Mouse (Mus musculus): Measurements from ENCODE around the gene Accsl. TPM values are rescaled to one million over a fixed set of nuclear protein-coding genes. Genes with fewer than 3 reads are reported as not detected.

Gene Accsl
- polyA plus RNA-seq, 1 experiment from 2014 or later, result 0.21 TPM

- H3K36me3 ChIP-seq, result no peaks in the 10 kb centered on the region
- H3K4me1 ChIP-seq (replicated peaks), result peaks cover 9% of the 10 kb centered on the region
- no peaks in the 10 kb centered on the region for H3K9me3 ChIP-seq (replicated peaks)
- H3K4me3 ChIP-seq (replicated peaks), result no peak overlapping the region
- H3K4me2 ChIP-seq, result no peak overlapping the region
- no peak overlapping the region for H3K9ac ChIP-seq
- ATAC-seq (ENCODE audit: low read depth) (no peak), DNase-seq (no peak)
- H3K27ac ChIP-seq, result no peak overlapping the region
- 18% methylated on average over 12 of the region's 12 CpGs for WGBS (ENCODE audit: insufficient replicate concordance)
- H3K27me3 ChIP-seq, result no peaks in the 10 kb centered on the region
Measured at GRCm38 (mm10) chr2:93873449-93874226, 4.7 kb upstream of the Accsl start.

- ATAC-seq (ENCODE audit: low read depth), result no peak
- no peak overlapping the region for H3K4me2 ChIP-seq
Measured at GRCm38 (mm10) chr2:93872257-93872656, 3.3 kb upstream of the Accsl start.

GRCm38 (mm10) chr2:93871411-93871925 lies 2.5 kb upstream of the Accsl start:
- no peak overlapping the region for H3K9ac ChIP-seq
- ATAC-seq (ENCODE audit: low read depth) (no peak), DNase-seq (no peak)
- no peak overlapping the region for H3K4me3 ChIP-seq (replicated peaks)
- peaks cover 9% of the 10 kb centered on the region for H3K4me1 ChIP-seq (replicated peaks)
- H3K9me3 ChIP-seq (replicated peaks), result no peaks in the 10 kb centered on the region
- H3K4me2 ChIP-seq, result no peak overlapping the region
- 69% methylated on average over 4 of the region's 4 CpGs for WGBS (ENCODE audit: insufficient replicate concordance)
- no peaks in the 10 kb centered on the region for H3K27me3 ChIP-seq
- no peaks in the 10 kb centered on the region for H3K36me3 ChIP-seq
- no peak overlapping the region for H3K27ac ChIP-seq

More at GRCm38 (mm10) chr2:93872257-93872656, 3.3 kb upstream of the Accsl start:
- H3K27me3 ChIP-seq, result no peaks in the 10 kb centered on the region
- H3K27ac ChIP-seq, result no peak overlapping the region
- no peak for DNase-seq
- no peak overlapping the region for H3K4me3 ChIP-seq (replicated peaks)
- 66% methylated on average over 7 of the region's 7 CpGs for WGBS (ENCODE audit: insufficient replicate concordance)
- no peaks in the 10 kb centered on the region for H3K36me3 ChIP-seq
- no peaks in the 10 kb centered on the region for H3K9me3 ChIP-seq (replicated peaks)
- H3K9ac ChIP-seq, result no peak overlapping the region
- peaks cover 9% of the 10 kb centered on the region for H3K4me1 ChIP-seq (replicated peaks)

- no peak overlapping the region for H3K9ac ChIP-seq
- no peak overlapping the region for H3K4me3 ChIP-seq (replicated peaks)
- no peak overlapping the region for H3K4me2 ChIP-seq
- DNase-seq (peak; percentile 11), ATAC-seq (ENCODE audit: low read depth) (no peak)
- 31% methylated on average over 4 of the region's 4 CpGs for WGBS (ENCODE audit: insufficient replicate concordance)
- H3K27ac ChIP-seq, result no peak overlapping the region
- no peaks in the 10 kb centered on the region for H3K9me3 ChIP-seq (replicated peaks)
- H3K27me3 ChIP-seq, result no peaks in the 10 kb centered on the region
- no peaks in the 10 kb centered on the region for H3K36me3 ChIP-seq
- peaks cover 9% of the 10 kb centered on the region for H3K4me1 ChIP-seq (replicated peaks)
Measured at GRCm38 (mm10) chr2:93870842-93871241, 1.9 kb upstream of the Accsl start.

- no peaks in the 10 kb centered on the region for H3K36me3 ChIP-seq
- no peak for ATAC-seq (ENCODE audit: low read depth)
Measured at GRCm38 (mm10) chr2:93868566-93868965, 391 bp downstream of the Accsl start.

GRCm38 (mm10) chr2:93863229-93863628 lies 5.7 kb downstream of the Accsl start:
- Histone ChIP-seq H3K4me1 (replicated peaks) (no peaks in the 10 kb centered on the region), H3K9ac (no peak overlapping the region), H3K27ac (no peak overlapping the region), H3K36me3 (no peaks in the 10 kb centered on the region), H3K4me3 (replicated peaks) (no peak overlapping the region), H3K4me2 (no peak overlapping the region), H3K9me3 (replicated peaks) (no peaks in the 10 kb centered on the region), H3K27me3 (no peaks in the 10 kb centered on the region)
- DNase-seq (no peak), ATAC-seq (ENCODE audit: low read depth) (no peak)
- 56% methylated on average over 4 of the region's 4 CpGs for WGBS (ENCODE audit: insufficient replicate concordance)

More at GRCm38 (mm10) chr2:93868566-93868965, 391 bp downstream of the Accsl start:
- DNase-seq, result no peak
- H3K9ac ChIP-seq, result no peak overlapping the region
- WGBS (ENCODE audit: insufficient replicate concordance), result 69% methylated on average over 11 of the region's 11 CpGs
- no peaks in the 10 kb centered on the region for H3K9me3 ChIP-seq (replicated peaks)
- H3K4me1 ChIP-seq (replicated peaks), result peaks cover 4% of the 10 kb centered on the region; the same call in 1 of the 2 replicates
- H3K27me3 ChIP-seq, result no peaks in the 10 kb centered on the region
- H3K4me3 ChIP-seq (replicated peaks), result no peak overlapping the region
- no peak overlapping the region for H3K27ac ChIP-seq
- no peak overlapping the region for H3K4me2 ChIP-seq

GRCm38 (mm10) chr2:93858845-93859244 lies 10.1 kb downstream of the Accsl start:
- Histone ChIP-seq H3K4me2 (no peak overlapping the region), H3K9ac (no peak overlapping the region), H3K27ac (no peak overlapping the region), H3K9me3 (replicated peaks) (no peaks in the 10 kb centered on the region), H3K4me3 (replicated peaks) (no peak overlapping the region), H3K27me3 (no peaks in the 10 kb centered on the region), H3K36me3 (no peaks in the 10 kb centered on the region), H3K4me1 (replicated peaks) (no peaks in the 10 kb centered on the region)
- ATAC-seq (ENCODE audit: low read depth), result no peak
- no peak for DNase-seq
- 56% methylated on average over 12 of the region's 12 CpGs for WGBS (ENCODE audit: insufficient replicate concordance)

GRCm38 (mm10) chr2:93851303-93851702 lies 17.7 kb downstream of the Accsl start:
- H3K9ac ChIP-seq, result no peak overlapping the region
- H3K4me3 ChIP-seq (replicated peaks), result no peak overlapping the region
- peaks cover 17% of the 10 kb centered on the region for H3K4me1 ChIP-seq (replicated peaks)
- H3K9me3 ChIP-seq (replicated peaks), result no peaks in the 10 kb centered on the region
- no peak overlapping the region for H3K27ac ChIP-seq
- no peaks in the 10 kb centered on the region for H3K36me3 ChIP-seq
- 50% methylated on average over 1 of the region's 1 CpGs for WGBS (ENCODE audit: insufficient replicate concordance)
- ATAC-seq (ENCODE audit: low read depth) (no peak), DNase-seq (no peak)
- H3K27me3 ChIP-seq, result no peaks in the 10 kb centered on the region
- H3K4me2 ChIP-seq, result no peak overlapping the region

- Histone ChIP-seq H3K4me1 (replicated peaks) (peaks cover 17% of the 10 kb centered on the region), H3K27ac (no peak overlapping the region), H3K9me3 (replicated peaks) (no peaks in the 10 kb centered on the region), H3K36me3 (no peaks in the 10 kb centered on the region), H3K9ac (no peak overlapping the region), H3K4me2 (peak overlapping the region; percentile 80), H3K27me3 (no peaks in the 10 kb centered on the region), H3K4me3 (replicated peaks) (peak overlapping the region; percentile 67; the same call in 1 of the 2 replicates)
- DNase-seq (no peak), ATAC-seq (ENCODE audit: low read depth) (no peak)
- 30% methylated on average over 13 of the region's 13 CpGs for WGBS (ENCODE audit: insufficient replicate concordance)
Measured at GRCm38 (mm10) chr2:93850317-93850944, 18.5 kb downstream of the Accsl start.

- DNase-seq (peak; percentile 56), ATAC-seq (ENCODE audit: low read depth) (peak; percentile 81)
- under 1% methylated on average over 28 of the region's 28 CpGs for WGBS (ENCODE audit: insufficient replicate concordance)
- Histone ChIP-seq H3K9ac (peak within 1 kb of the TSS; percentile 70), H3K4me3 (replicated peaks) (peak within 1 kb of the TSS; percentile 67), H3K4me1 (replicated peaks) (peaks cover 17% of the 10 kb centered on the region), H3K4me2 (peak within 1 kb of the TSS; percentile 80), H3K27me3 (no peaks in the 10 kb centered on the region), H3K27ac (no peak within 1 kb of the TSS), H3K36me3 (no peaks in the 10 kb centered on the region), H3K9me3 (replicated peaks) (no peaks in the 10 kb centered on the region)
Measured at GRCm38 (mm10) chr2:93849505-93850089, 19.4 kb downstream of the Accsl start, which contains the start of gene Accs. TSS of gene Accs (minus strand) at chr2:93849943.

GRCm38 (mm10) chr2:93841349-93841748 lies 27.6 kb downstream of the Accsl start:
- H3K4me1 ChIP-seq (replicated peaks), result peaks cover 4% of the 10 kb centered on the region; the same call in 1 of the 2 replicates
- DNase-seq, result no peak

More at GRCm38 (mm10) chr2:93841349-93841748, 27.6 kb downstream of the Accsl start:
- no peak overlapping the region for H3K27ac ChIP-seq
- no peaks in the 10 kb centered on the region for H3K9me3 ChIP-seq (replicated peaks)
- no peak for ATAC-seq (ENCODE audit: low read depth)
- no peaks in the 10 kb centered on the region for H3K36me3 ChIP-seq
- H3K4me3 ChIP-seq (replicated peaks), result no peak overlapping the region
- 64% methylated on average over 3 of the region's 3 CpGs for WGBS (ENCODE audit: insufficient replicate concordance)
- no peak overlapping the region for H3K9ac ChIP-seq
- no peak overlapping the region for H3K4me2 ChIP-seq
- no peaks in the 10 kb centered on the region for H3K27me3 ChIP-seq

All from liver, embryonic 13.5 days (tissue).